Mouse (Mus musculus): ENCODE data around the gene Gmppb.

DNA sequence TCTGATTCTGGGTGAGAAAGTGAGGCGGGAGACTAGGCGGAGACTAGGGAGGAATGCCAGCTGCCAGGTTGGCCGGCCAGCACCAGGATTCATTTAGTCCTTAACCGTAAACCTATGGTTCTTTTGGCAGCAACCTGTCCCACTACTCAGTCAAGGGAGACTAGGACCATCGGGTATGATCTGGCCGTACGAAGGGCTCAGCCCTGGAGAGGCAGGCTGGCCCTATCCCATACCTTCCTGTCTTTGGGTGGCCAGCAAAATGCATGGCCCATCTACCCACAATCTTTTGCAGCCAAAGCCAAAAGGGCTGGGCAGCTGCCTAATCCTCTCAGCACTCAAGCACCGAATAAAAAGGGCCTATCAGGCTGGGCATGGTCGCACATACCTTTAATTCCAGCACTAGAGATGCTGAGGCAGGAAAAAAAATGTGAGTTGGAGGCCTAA lies 23.5 kb downstream of the Gmppb start:
- TF ChIP-seq EP300 (IDR thresholded peaks at IDR 0.05; ENCODE audit: low read depth) (no peak), CTCF (IDR thresholded peaks at IDR 0.05; ENCODE audit: low read depth) (no peak)

Data from liver, embryonic 14.5 days (tissue).